Mouse (Mus musculus): ENCODE measurements at regions not wholly inside any gene's neighbourhood (a gene's known extent, or its start where the extent isn't known, plus 50 kb on each side); places are given as distances from the start of the nearest gene placed in this dataset.

DNA sequence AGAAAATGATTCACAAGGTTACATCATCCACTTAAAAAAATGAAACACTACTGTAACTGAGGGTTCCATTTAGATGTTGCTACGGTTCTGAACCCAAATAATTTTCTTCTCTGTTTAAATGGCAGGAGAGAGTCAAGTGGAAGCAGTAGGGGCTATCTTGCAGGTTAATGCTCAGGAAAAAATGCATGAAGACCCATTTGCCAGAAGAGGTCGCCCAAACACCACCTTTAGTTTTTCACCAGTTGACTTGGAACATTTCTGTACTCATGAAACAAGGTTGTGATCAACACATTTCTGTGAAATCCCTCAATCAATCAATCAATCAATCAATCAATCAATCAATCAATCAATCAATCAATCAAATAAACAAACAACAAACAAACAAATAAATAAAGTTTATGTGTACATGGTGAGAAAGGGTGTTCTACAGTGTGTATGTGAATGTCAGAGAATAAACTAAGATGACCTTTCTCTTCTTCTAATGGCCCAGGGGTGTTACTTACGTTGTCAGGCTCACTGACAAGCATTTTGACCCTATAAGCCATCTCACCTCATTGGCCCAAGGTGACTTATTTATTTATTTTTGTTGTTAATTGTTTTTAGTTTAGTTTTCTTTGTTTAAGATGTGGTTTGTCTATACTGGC lies 68.5 kb upstream of the Megf9 start:
- intact Hi-C loops (cut with DNase I) = loop anchor here (5.0 kb wide), 1 partner anchor 151 kb away; no protein-coding TSS in a partner anchor
- DNase-seq (ENCODE audit: low spot score in 2 of 2) = peak in 1 of 2 experiments; percentile 13

GRCm38 (mm10) chr4:70601301-70601700 lies 66.5 kb upstream of the Megf9 start:
- peak in 1 of 2 experiments; percentile 19 for DNase-seq (ENCODE audit: low spot score in 2 of 2)
- intact Hi-C loops (cut with DNase I) = loop anchor here (5.0 kb wide), 1 partner anchor 149 kb away; no protein-coding TSS in a partner anchor
